Mouse (Mus musculus): ENCODE measurements around the gene Plxdc2. TPM values are rescaled to one million over a fixed set of nuclear protein-coding genes. Genes with fewer than 3 reads are reported as not detected.

The Plxdc2 gene
- total and polyA plus RNA-seq, 2 experiments, result 0.09 to 0.55 TPM

GRCm38 (mm10) chr2:16439030-16439429 lies 82.9 kb downstream of the Plxdc2 start:
- 91% methylated on average over 5 of the region's 5 CpGs for WGBS
- peak; percentile 18 for DNase-seq (ENCODE audit: extremely low read depth, low read depth, low spot score)
- Histone ChIP-seq H3K79me2 (ENCODE audit: control insufficient read depth, insufficient read depth, low read length) (no peaks in the 10 kb centered on the region), H3K4me3 (ENCODE audit: insufficient read depth, low read depth, low read length) (no peak overlapping the region), H3K4me1 (ENCODE audit: control insufficient read depth, insufficient read depth, low read length) (no peaks in the 10 kb centered on the region), H3K9ac (ENCODE audit: low read depth, low read length) (no peak overlapping the region), H3K27ac (replicated peaks; ENCODE audit: insufficient read depth, low read depth, low read length) (no peak overlapping the region), H3K36me3 (ENCODE audit: control insufficient read depth, insufficient read depth, low read length) (no peaks in the 10 kb centered on the region), H3K27me3 (ENCODE audit: control insufficient read depth, insufficient read depth, low read length) (no peaks in the 10 kb centered on the region)
- TF ChIP-seq CTCF (IDR thresholded peaks at IDR 0.05; ENCODE audit: low read depth, low read length) (no peak), POLR2A (IDR thresholded peaks at IDR 0.05; ENCODE audit: extremely low read depth, insufficient read depth, low read length) (no peak)

- 70% methylated on average over 2 of the region's 2 CpGs for WGBS
- TF ChIP-seq CTCF (IDR thresholded peaks at IDR 0.05; ENCODE audit: low read depth, low read length), result no peak
- TF ChIP-seq POLR2A (IDR thresholded peaks at IDR 0.05; ENCODE audit: extremely low read depth, insufficient read depth, low read length), result no peak
Measured at GRCm38 (mm10) chr2:16442643-16443042, 86.5 kb downstream of the Plxdc2 start.

GRCm38 (mm10) chr2:16447936-16448335 lies 91.8 kb downstream of the Plxdc2 start:
- TF ChIP-seq POLR2A (IDR thresholded peaks at IDR 0.05; ENCODE audit: extremely low read depth, insufficient read depth, low read length) (no peak), CTCF (IDR thresholded peaks at IDR 0.05; ENCODE audit: low read depth, low read length) (no peak)
- DNase-seq (ENCODE audit: extremely low read depth, low read depth, low spot score), result no peak
- no peak overlapping the region for H3K4me3 ChIP-seq (ENCODE audit: insufficient read depth, low read depth, low read length)
- WGBS, result 70% methylated on average over 4 of the region's 4 CpGs
- no peak overlapping the region for H3K27ac ChIP-seq (replicated peaks; ENCODE audit: insufficient read depth, low read depth, low read length)
- H3K4me1 ChIP-seq (ENCODE audit: control insufficient read depth, insufficient read depth, low read length), result no peaks in the 10 kb centered on the region
- H3K79me2 ChIP-seq (ENCODE audit: control insufficient read depth, insufficient read depth, low read length), result no peaks in the 10 kb centered on the region
- H3K27me3 ChIP-seq (ENCODE audit: control insufficient read depth, insufficient read depth, low read length), result no peaks in the 10 kb centered on the region
- H3K9ac ChIP-seq (ENCODE audit: low read depth, low read length), result no peak overlapping the region
- no peaks in the 10 kb centered on the region for H3K36me3 ChIP-seq (ENCODE audit: control insufficient read depth, insufficient read depth, low read length)

More at GRCm38 (mm10) chr2:16442643-16443042, 86.5 kb downstream of the Plxdc2 start:
- H3K79me2 ChIP-seq (ENCODE audit: control insufficient read depth, insufficient read depth, low read length), result no peaks in the 10 kb centered on the region
- no peaks in the 10 kb centered on the region for H3K4me1 ChIP-seq (ENCODE audit: control insufficient read depth, insufficient read depth, low read length)
- DNase-seq (ENCODE audit: extremely low read depth, low read depth, low spot score), result peak; percentile 54
- H3K27ac ChIP-seq (replicated peaks; ENCODE audit: insufficient read depth, low read depth, low read length), result no peak overlapping the region
- no peaks in the 10 kb centered on the region for H3K36me3 ChIP-seq (ENCODE audit: control insufficient read depth, insufficient read depth, low read length)
- no peaks in the 10 kb centered on the region for H3K27me3 ChIP-seq (ENCODE audit: control insufficient read depth, insufficient read depth, low read length)
- no peak overlapping the region for H3K4me3 ChIP-seq (ENCODE audit: insufficient read depth, low read depth, low read length)
- no peak overlapping the region for H3K9ac ChIP-seq (ENCODE audit: low read depth, low read length)

GRCm38 (mm10) chr2:16450838-16451665 lies 94.9 kb downstream of the Plxdc2 start:
- 85% methylated on average over 7 of the region's 7 CpGs for WGBS
- Histone ChIP-seq H3K27ac (replicated peaks; ENCODE audit: insufficient read depth, low read depth, low read length) (no peak overlapping the region), H3K79me2 (ENCODE audit: control insufficient read depth, insufficient read depth, low read length) (no peaks in the 10 kb centered on the region), H3K4me1 (ENCODE audit: control insufficient read depth, insufficient read depth, low read length) (no peaks in the 10 kb centered on the region), H3K4me3 (ENCODE audit: insufficient read depth, low read depth, low read length) (no peak overlapping the region), H3K36me3 (ENCODE audit: control insufficient read depth, insufficient read depth, low read length) (no peaks in the 10 kb centered on the region), H3K9ac (ENCODE audit: low read depth, low read length) (no peak overlapping the region), H3K27me3 (ENCODE audit: control insufficient read depth, insufficient read depth, low read length) (no peaks in the 10 kb centered on the region)
- TF ChIP-seq CTCF (IDR thresholded peaks at IDR 0.05; ENCODE audit: low read depth, low read length), result no peak
- no peak for TF ChIP-seq POLR2A (IDR thresholded peaks at IDR 0.05; ENCODE audit: extremely low read depth, insufficient read depth, low read length)
- DNase-seq (ENCODE audit: extremely low read depth, low read depth, low spot score), result peak; percentile 37

- Histone ChIP-seq H3K79me2 (ENCODE audit: control insufficient read depth, insufficient read depth, low read length) (no peaks in the 10 kb centered on the region), H3K27ac (replicated peaks; ENCODE audit: insufficient read depth, low read depth, low read length) (no peak overlapping the region), H3K4me1 (ENCODE audit: control insufficient read depth, insufficient read depth, low read length) (no peaks in the 10 kb centered on the region), H3K27me3 (ENCODE audit: control insufficient read depth, insufficient read depth, low read length) (no peaks in the 10 kb centered on the region), H3K4me3 (ENCODE audit: insufficient read depth, low read depth, low read length) (no peak overlapping the region), H3K36me3 (ENCODE audit: control insufficient read depth, insufficient read depth, low read length) (no peaks in the 10 kb centered on the region), H3K9ac (ENCODE audit: low read depth, low read length) (no peak overlapping the region)
- WGBS, result 92% methylated on average over 4 of the region's 4 CpGs
- TF ChIP-seq POLR2A (IDR thresholded peaks at IDR 0.05; ENCODE audit: extremely low read depth, insufficient read depth, low read length), result no peak
- no peak for TF ChIP-seq CTCF (IDR thresholded peaks at IDR 0.05; ENCODE audit: low read depth, low read length)
- no peak for DNase-seq (ENCODE audit: extremely low read depth, low read depth, low spot score)
Measured at GRCm38 (mm10) chr2:16451666-16452009, 95.5 kb downstream of the Plxdc2 start.

- no peaks in the 10 kb centered on the region for H3K27me3 ChIP-seq (ENCODE audit: control insufficient read depth, insufficient read depth, low read length)
- no peak overlapping the region for H3K9ac ChIP-seq (ENCODE audit: low read depth, low read length)
- no peaks in the 10 kb centered on the region for H3K4me1 ChIP-seq (ENCODE audit: control insufficient read depth, insufficient read depth, low read length)
- TF ChIP-seq POLR2A (IDR thresholded peaks at IDR 0.05; ENCODE audit: extremely low read depth, insufficient read depth, low read length) (no peak), CTCF (IDR thresholded peaks at IDR 0.05; ENCODE audit: low read depth, low read length) (peak; percentile 57)
- H3K27ac ChIP-seq (replicated peaks; ENCODE audit: insufficient read depth, low read depth, low read length), result no peak overlapping the region
- no peak for DNase-seq (ENCODE audit: extremely low read depth, low read depth, low spot score)
- H3K36me3 ChIP-seq (ENCODE audit: control insufficient read depth, insufficient read depth, low read length), result no peaks in the 10 kb centered on the region
- 92% methylated on average over 3 of the region's 3 CpGs for whole genome bisulfite sequencing
- H3K4me3 ChIP-seq (ENCODE audit: insufficient read depth, low read depth, low read length), result no peak overlapping the region
- H3K79me2 ChIP-seq (ENCODE audit: control insufficient read depth, insufficient read depth, low read length), result no peaks in the 10 kb centered on the region
Measured at GRCm38 (mm10) chr2:16452080-16452479, 96.0 kb downstream of the Plxdc2 start.

All from liver, adult 2 months (tissue).